Mouse (Mus musculus) embryonic fibroblast, embryonic 13.5 days (primary cell): ENCODE results near the gene Cc2d2b. TPM values are rescaled to one million over a fixed set of nuclear protein-coding genes. Genes with fewer than 3 reads are reported as not detected.
A peak's percentile ranks its signal among the peaks of the same experiment; 100 is the strongest.

Source experiments
- H3K27ac ChIP-seq: 2 replicates; pipeline ENCODE4 v1.5.1; 2012; ENCODE audit warnings: low read length, control low read depth, inconsistent platforms; ENCODE audit not compliant: insufficient read depth
- H3K4me1 ChIP-seq: 2 replicates; pipeline ENCODE4 v1.6.1; 2011; ENCODE audit warnings: low read length; ENCODE audit not compliant: control insufficient read depth, insufficient read depth
- H3K4me3 ChIP-seq: 2 replicates; pipeline ENCODE4 v1.5.1; 2011; ENCODE audit warnings: mild to moderate bottlenecking, control low read depth, low read length; ENCODE audit not compliant: insufficient read depth
- CTCF ChIP-seq: IDR thresholded peaks from 2 replicates; pipeline ENCODE4 v1.5.1; 2011; ENCODE audit warnings: mild to moderate bottlenecking, control low read depth, low read length, moderate library complexity, borderline replicate concordance; ENCODE audit not compliant: insufficient read depth
- POLR2A ChIP-seq: IDR thresholded peaks from 2 replicates; pipeline ENCODE4 v1.6.1; 2011; ENCODE audit warnings: low read depth, mild to moderate bottlenecking, control low read depth, low read length, moderate library complexity
- polyA plus RNA-seq: library from polyadenylated mRNA; stranded (reverse); fragments of >200 nt; gene quantifications from 2 replicates; pipeline ENCODE4 v1.2.4, GENCODE M21; 2011; ENCODE audit warnings: low read depth; ENCODE audit not compliant: missing spikeins, insufficient read length

Cc2d2b gene
- polyA plus RNA-seq, 1 experiment, result not detected

GRCm38 (mm10) chr19:40830703-40831415 is 82.3 kb downstream of the Cc2d2b start, which contains the start of gene Ccnj:
Gene Ccnj, plus strand, starts transcription at chr19:40831279.
- Histone ChIP-seq H3K4me3 (peak within 1 kb of the TSS; percentile 77), H3K27ac (no peak within 1 kb of the TSS), H3K4me1 (peaks cover 6% of the 10 kb centered on the region)
- no peak for TF ChIP-seq CTCF
- TF ChIP-seq POLR2A, result peak; percentile 72

- 0 out of 2 replicates have a peak, but pooled peaks have one; percentile 13 for TF ChIP-seq POLR2A
- no peak for TF ChIP-seq CTCF
These were observed 83.1 kb downstream of the Cc2d2b start for GRCm38 (mm10) chr19:40831416-40832201.

GRCm38 (mm10) chr19:40832361-40832760 is 83.8 kb downstream of the Cc2d2b start:
- Histone ChIP-seq H3K27ac (no peak overlapping the region), H3K4me1 (peaks cover 6% of the 10 kb centered on the region), H3K4me3 (peak overlapping the region; percentile 77)
- no peak for TF ChIP-seq CTCF

More at GRCm38 (mm10) chr19:40831416-40832201, 83.1 kb downstream of the Cc2d2b start:
- Histone ChIP-seq H3K4me3 (peak overlapping the region; percentile 77), H3K4me1 (peaks cover 6% of the 10 kb centered on the region), H3K27ac (no peak overlapping the region)

- no peak overlapping the region for H3K4me3 ChIP-seq
- TF ChIP-seq POLR2A (no peak), CTCF (no peak)
- no peak overlapping the region for H3K27ac ChIP-seq
- peaks cover 6% of the 10 kb centered on the region for H3K4me1 ChIP-seq
These were observed 85.9 kb downstream of the Cc2d2b start for GRCm38 (mm10) chr19:40834436-40834835.

GRCm38 (mm10) chr19:40838205-40838604 is 89.7 kb downstream of the Cc2d2b start:
- TF ChIP-seq POLR2A (no peak), CTCF (no peak)
- Histone ChIP-seq H3K4me3 (no peak overlapping the region), H3K27ac (no peak overlapping the region), H3K4me1 (peaks cover 4% of the 10 kb centered on the region)

GRCm38 (mm10) chr19:40840303-40840702 is 91.8 kb downstream of the Cc2d2b start:
- Histone ChIP-seq H3K27ac (no peak overlapping the region), H3K4me3 (no peak overlapping the region), H3K4me1 (no peaks in the 10 kb centered on the region)
- TF ChIP-seq CTCF (no peak), POLR2A (no peak)

GRCm38 (mm10) chr19:40841083-40841482 is 92.5 kb downstream of the Cc2d2b start:
- no peaks in the 10 kb centered on the region for H3K4me1 ChIP-seq

GRCm38 (mm10) chr19:40841593-40841992 is 93.0 kb downstream of the Cc2d2b start:
- TF ChIP-seq CTCF, result no peak
- no peak for TF ChIP-seq POLR2A
- H3K4me3 ChIP-seq, result no peak overlapping the region

More at GRCm38 (mm10) chr19:40841083-40841482, 92.5 kb downstream of the Cc2d2b start:
- no peak for TF ChIP-seq POLR2A
- TF ChIP-seq CTCF, result no peak
- Histone ChIP-seq H3K4me3 (no peak overlapping the region), H3K27ac (no peak overlapping the region)

GRCm38 (mm10) chr19:40844731-40845130 is 96.2 kb downstream of the Cc2d2b start:
- TF ChIP-seq POLR2A, result no peak
- TF ChIP-seq CTCF, result no peak
- no peak overlapping the region for H3K4me3 ChIP-seq
- no peaks in the 10 kb centered on the region for H3K4me1 ChIP-seq
- no peak overlapping the region for H3K27ac ChIP-seq

More at GRCm38 (mm10) chr19:40841593-40841992, 93.0 kb downstream of the Cc2d2b start:
- Histone ChIP-seq H3K4me1 (no peaks in the 10 kb centered on the region), H3K27ac (no peak overlapping the region)

GRCm38 (mm10) chr19:40849391-40849790 is 100.8 kb downstream of the Cc2d2b start:
- Histone ChIP-seq H3K4me3 (no peak overlapping the region), H3K4me1 (no peaks in the 10 kb centered on the region), H3K27ac (no peak overlapping the region)
- TF ChIP-seq CTCF (no peak), POLR2A (no peak)
